Mouse (Mus musculus): ENCODE measurements around the gene Large1.
"Not testable (repeated sequence)": the region's sequence is repeated elsewhere in the genome, so short reads cannot be mapped to it uniquely, and the experiment has no call there.

Gene Large1

DNA sequence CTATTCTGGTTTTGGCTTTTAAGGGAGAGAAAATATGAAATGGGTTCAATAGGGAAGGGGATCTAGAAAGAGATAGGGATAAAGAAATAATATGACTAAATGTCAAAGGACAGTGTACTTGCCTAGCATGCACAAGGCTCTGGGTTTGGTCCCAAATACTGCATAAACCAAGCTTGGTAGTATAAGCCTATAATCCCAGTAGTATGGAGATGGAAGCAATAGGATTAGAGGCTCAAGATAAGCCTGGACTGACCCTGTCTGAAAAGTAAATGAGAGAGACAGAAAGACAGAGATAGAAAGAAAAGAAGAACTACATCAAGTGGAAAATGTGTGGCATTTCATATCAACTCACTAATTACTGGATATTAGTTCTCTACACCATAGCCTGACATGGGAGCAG lies 180.7 kb downstream of the Large1 start:
- DNase-seq (ENCODE audit: low read depth, low spot score): no peak

DNA sequence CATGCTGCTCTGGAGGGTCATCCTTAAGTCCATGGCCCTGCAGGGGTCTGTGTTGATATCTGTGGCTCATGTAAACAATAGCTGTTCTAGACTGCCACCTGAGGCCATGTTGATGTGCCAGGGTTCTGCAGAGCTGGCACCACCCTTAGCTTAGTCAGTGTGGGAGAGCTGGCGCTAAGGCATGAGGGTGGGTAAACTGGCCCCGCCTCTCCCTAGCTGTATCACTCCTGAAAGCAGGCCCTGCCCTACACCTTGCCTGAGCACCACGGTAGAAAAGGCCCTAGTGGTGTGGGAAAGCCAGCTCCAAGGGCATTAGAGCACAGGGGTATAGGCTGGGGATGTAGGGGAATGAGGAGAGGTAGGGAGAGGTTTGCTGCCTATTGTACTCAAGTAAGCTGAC lies 191.3 kb downstream of the Large1 start:
- no peak for DNase-seq (ENCODE audit: low read depth, low spot score)

DNA sequence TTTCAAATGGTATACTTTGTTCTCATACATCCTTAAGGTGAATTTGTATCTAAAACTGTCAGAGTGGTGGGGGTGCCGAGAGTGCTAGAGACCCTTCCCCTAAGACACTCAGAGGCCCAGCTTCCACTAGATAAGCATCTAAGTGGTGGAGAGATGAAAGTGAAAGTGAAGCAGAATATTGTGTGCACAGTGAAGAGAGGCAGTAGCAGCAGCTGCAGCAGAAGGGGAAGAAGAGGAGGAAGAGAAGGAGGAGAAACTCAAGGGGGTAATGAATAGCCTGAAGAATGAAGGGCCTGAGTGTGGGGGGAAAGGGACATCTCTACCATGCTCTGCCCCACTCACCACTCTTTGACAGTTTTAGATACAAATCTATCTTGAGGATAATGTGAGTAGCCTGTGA lies 191.8 kb downstream of the Large1 start:
- DNase-seq (ENCODE audit: low read depth, low spot score): no peak

DNA sequence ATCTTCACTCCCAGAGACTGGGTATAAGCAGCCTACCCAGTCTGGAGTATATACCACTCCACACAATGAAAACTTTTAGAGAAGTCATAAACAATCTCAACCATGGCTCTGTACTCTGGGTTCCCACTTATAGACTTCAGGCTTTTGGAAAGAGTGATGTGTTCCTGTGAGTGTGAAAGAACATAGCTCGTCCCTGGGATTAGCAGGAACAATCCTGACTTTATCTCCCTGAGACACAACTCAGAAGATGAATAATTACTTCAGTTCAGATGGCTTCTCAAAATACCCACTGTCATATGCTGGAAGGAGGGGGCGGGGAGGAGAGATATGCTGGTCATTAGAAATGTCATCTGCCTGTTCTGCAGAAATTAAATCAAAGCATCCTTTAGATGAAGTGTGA lies 192.4 kb downstream of the Large1 start:
- DNase-seq (ENCODE audit: low read depth, low spot score): no peak

DNA sequence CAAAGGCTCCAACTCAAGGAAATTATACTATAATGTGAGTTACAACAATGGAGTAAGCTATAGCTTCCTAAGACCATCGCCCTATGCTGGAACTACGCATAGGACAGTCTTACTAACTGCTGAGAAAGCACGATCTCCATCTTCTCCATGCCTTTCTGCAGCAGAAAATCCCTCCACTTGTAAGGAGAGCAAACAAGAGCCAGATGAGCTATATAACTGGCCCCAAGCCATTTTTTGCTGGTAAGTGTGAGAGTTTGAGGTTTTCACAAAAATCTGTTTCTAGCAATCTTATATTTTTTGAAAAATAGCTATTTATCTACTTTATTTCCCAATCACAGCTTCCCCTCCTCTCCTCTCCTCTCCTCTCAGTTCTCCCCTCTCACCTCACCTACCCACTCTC lies 206.1 kb downstream of the Large1 start:
- DNase-seq (ENCODE audit: low read depth, low spot score): no peak

DNA sequence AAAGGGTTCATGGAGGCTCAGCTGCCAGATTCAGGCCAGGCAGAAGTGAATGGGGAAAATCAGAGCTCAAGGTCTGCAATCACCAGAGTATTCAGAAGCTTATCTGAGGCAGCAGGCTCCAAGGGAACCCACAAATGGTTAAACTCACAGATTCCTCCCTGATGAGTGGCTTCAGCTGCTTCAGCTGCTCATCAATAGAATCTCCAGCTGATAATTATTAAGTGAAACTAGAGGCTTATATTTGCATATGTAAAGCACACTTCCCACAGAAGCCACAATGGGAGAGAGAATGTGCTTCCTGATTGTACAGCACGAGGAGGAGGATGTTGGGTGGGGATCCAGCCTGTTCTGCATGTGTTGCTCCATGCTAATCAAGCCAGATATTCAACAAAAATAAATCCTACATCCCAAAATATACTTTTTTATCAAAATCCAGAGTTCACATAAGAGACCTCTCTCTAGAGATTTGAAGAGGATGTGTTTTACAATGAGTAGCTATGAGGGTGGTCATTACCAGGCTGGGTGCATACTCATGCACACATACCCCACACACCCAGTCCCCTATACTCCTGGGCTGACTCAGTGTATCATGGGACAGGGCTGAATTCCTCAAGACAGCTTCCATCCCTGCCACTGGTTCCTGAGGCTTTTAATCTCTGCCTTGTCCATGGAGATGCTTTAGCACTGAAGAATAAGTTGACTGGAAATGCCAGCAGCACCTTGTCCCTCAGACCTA lies 210.5 kb downstream of the Large1 start:
- no peak for DNase-seq (ENCODE audit: low read depth, low spot score)

DNA sequence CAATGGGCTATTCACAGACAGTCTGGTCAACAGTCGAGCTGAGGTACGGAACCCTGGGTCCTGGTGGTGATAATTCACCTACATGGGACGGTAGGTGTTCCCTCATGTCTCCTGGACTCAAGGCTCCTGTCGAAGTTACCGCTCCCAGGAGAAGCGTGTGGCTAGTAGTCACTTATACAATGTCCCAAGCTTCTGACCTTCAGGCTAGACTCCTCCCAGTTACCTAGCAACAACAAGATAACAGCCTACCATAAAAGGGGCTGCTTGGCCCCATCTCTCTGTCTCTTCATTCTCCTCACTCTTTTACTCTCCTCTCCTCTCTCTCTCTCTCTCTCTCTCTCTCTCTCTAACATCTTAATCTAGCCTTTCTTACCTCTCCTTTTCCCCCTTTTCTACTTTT lies 217.9 kb downstream of the Large1 start:
- DNase-seq (ENCODE audit: low read depth, low spot score): no peak

DNA sequence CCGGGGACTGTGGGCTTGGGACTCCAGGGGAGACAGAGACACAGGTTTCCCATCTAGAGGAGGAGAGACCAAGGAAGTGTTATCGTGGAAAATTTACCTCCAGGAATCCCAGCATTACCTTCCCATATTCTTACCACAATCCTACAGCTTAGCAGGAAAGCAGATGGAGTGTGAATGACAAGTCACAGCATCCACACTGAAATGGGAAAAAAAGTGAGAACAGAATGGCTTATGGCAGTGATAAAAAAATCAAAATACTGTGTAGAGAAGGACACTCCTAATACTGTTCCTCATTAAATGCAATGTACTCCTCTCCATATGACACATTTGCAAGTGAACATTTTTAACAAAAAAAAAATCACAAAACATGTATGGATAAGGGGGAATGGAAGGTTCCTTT lies 221.3 kb downstream of the Large1 start:
- DNase-seq (ENCODE audit: low read depth, low spot score): no peak

DNA sequence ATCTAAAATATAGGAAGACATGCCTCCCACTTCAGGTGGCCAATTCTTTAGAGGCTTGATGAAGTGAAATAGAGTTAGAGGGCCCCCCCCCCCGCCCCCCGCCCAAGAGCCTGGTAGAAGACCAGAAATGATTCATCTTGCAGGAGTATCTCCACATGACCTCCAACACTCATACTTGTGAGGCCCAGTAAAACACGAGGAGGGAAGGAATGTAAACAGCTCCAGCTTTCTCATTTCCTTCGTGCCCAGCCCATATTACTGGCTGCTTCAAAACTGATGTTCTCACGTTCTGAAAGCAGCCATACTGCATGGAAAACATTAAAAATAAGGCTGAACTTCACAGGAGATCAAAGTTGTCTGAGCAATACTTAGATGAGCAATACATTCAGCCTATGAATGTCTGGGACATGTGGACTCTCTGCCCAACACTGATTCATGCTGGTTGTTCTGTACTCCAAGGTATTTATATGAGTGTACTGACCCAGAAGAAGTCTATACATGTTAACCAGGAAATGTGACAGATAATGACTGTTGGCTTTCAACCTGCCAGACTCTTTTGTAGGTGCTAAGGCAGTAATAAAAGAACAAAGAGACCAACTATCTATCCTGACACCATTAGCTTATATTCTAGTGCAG lies 229.4 kb downstream of the Large1 start:
- DNase-seq (ENCODE audit: low read depth, low spot score): no peak

DNA sequence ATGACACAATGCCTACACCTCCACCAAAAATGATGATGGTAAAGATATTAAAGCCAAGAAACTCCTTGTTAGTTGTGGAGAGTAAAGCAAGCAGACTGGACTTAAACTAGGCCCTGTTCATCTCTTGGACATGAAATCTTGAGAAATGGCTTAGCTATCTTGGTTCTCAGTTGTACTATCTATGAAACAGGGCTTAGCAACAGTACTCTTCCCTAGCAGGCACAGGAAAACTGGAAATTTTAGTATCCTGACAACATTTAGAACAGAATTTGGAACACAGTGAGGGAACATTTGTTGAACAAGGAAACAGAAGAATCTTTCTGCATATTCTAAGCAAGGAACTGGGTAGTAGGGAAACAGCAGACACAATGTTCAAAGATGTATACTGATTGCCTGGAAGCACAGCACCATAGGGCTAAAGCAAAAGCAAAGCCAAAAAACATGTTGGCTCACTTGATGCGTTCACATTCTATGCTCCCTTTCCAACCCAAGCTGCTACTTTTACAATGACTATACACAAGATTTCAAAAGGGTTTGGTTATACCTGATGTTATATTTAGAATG lies 240.9 kb downstream of the Large1 start:
- DNase-seq (ENCODE audit: low read depth, low spot score): no peak

DNA sequence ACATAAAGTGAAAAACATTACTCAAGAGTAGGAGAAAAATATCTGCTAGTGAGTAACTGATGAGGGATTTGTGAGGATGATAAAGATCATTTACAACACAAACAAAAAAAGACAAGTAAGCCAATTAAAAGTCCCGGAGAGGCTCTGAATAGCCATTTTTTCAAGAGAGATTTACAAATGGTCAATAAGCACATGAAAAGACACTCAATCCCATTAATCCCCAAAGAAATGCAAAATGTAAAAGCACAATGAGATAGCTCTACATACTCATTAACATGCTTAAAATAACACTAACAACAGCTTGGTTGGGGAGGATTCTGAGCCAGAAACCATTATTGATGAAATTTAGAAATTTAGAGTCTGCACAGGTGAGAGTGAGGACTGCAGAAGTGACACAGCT lies 249.3 kb downstream of the Large1 start:
- DNase-seq (ENCODE audit: low read depth, low spot score): no peak

DNA sequence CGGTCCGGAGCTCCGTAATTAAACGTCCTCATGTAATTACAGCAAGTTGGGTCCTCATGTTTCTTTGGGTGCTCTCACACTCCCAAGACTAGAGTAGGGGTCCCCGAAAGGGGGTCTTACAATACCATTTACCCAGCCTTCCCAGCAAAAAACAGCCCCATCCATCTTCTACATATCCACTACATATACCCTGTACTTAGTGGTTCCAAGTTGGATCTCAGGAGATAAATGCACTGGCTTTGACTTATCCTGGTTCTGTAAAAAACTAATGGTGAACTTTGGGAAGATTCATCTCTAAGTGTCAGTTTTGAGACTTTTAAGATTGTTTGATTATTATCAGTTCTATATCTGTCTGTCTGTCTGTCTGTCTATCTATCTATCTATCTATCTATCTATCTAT lies 252.3 kb downstream of the Large1 start:
- no peak for DNase-seq (ENCODE audit: low read depth, low spot score)

DNA sequence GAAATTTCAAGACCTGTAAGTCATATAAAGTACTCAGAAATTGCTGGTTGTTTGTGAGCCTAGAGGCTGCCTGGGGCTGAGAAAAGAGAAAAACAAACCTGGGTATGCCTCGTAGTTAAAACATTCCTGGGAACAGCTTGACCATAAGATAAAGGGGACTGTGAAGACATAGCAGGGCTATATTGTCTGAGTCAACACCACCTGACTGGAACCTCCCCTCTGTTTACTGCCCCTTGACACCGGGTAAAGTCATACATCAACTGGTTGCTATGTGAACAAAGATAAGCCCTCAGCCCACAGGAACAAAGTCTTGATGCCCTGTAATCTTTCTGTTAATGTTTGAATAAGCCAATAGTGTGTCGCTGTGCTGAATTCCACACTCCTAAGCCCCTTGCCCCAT lies 252.7 kb downstream of the Large1 start:
- DNase-seq (ENCODE audit: low read depth, low spot score): not testable (repeated sequence)

DNA sequence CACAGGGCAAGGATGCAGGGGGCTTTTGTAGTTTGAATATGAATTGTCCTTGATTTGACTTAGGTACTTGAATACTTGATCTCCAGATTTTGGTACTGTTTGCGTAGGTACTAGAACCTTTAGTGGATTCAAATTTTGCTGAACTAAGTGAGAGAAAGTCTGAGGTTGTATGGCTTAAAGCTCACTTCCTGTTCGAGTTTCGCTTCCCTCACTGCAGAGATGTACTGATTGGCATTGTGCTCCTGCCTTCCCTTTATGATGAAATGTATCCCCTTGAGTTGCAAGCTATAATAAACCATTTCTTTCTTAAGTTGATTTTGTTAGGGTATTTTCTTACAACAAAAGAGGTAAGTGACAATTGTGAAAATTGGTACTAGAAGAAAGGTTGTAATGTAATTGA lies 253.8 kb downstream of the Large1 start:
- no peak for DNase-seq (ENCODE audit: low read depth, low spot score)

DNA sequence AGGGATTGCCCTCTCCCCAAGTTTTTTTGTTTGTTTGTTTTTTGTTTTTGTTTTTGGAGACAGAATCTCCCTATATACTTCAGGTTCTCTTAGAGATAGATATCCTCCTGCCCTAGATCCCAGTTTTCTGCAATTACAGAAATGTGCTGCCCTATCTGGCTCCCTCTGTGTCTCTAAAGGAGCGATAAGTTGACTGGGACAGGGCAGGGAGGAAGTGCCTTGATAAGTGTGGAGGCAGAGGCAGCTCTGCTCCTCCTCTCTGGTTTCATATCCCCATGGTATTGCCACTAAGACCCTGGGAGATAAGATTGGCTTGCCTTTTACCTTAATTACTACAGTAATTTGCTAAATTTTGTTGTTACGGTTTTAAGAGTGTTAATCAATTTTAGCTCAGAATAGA lies 256.4 kb downstream of the Large1 start:
- no peak for DNase-seq (ENCODE audit: low read depth, low spot score)

DNA sequence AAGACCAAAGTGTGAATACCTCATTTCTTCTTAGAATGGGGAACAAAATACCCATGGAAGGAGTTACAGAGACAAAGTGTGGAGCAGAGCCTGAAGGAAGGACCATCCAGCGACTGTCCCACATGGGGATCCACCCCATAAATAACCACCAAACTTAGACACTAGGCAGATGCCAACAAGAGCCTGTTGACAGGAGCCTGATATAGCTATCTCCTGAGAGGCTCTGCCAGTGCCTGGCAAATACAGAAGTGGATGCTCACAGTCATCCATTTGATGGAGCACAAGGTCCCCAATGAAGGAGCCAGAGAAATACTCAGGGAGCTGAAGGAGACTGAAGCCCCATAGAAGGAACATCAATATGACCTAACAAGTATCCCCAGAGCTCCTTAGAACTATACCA lies 275.6 kb downstream of the Large1 start:
- not testable (repeated sequence) for DNase-seq (ENCODE audit: low read depth, low spot score)

DNA sequence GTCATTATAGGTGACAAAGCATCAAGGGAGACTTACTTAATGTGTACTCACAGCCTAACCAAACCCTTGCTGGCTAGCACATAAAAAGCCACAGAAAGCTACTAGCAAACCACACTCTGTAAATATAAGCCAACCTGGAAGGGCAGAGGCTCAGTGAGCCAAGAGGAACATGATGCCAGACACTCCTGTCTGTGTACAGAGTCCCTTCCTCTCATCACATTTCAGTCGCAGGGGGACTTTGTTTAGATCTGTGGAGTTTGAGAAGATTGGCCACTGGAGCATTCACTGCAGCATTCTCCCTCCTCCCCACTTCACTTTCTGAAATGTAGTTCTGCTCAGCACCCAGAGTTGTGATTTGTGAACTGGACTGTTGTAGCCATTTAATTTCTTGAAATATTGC lies 291.9 kb downstream of the Large1 start:
- no peak for DNase-seq (ENCODE audit: low read depth, low spot score)

DNA sequence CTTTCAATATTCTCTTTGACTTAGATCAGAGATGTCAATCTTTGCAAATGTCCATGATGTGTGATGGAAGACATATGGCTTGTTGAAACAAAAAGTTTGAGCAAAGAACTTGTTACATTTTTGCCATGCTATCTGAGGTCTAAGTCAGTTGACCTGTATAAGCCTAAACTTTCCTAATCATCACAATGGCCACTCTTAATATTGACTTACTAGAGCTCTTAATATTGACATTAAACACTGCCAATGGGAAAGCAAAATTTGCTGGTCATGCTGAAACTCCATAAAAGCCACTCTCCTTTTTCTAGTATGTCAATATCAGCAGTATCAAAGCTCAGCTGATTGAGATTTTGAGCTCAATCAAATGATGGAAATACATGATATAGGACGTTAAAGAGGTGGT lies 298.6 kb downstream of the Large1 start:
- no peak for DNase-seq (ENCODE audit: low read depth, low spot score)

DNA sequence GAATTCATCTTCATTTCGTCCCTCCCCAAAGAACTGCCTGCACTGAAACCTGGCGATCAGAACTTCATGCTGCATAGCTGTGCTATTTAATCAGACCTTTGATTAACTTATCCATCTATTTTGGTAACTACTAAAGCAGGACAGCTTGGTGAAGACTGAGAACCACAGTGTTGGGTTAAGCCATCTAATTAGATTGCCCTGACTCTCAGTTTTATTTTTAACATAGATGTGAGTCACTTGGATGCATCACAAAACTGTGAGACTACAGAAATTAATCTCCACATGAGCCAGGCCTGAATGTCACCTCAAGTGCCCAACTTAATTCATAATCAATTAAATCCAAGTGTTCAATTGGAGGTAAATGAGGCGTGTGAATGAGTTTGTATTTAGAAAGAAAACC lies 299.5 kb downstream of the Large1 start:
- no peak for DNase-seq (ENCODE audit: low read depth, low spot score)

DNA sequence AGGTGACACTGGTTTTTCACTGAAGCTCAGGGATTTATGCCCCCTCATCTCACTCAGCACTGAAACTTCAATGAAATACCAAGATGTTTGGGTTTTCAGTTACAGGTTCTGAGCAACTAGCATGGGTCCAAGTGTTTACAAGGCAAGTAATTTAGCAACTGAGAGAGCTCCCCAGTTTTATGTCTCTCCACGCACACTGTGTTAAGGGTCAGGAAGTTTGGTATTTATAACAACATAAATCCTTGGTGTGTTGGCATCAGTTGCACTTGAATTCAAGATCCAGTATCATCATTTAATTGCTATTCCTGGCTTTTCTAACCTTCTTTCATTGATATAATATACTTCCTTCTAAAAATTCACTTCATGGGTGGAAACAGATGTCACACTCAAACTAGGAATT lies 300.9 kb downstream of the Large1 start:
- no peak for DNase-seq (ENCODE audit: low read depth, low spot score)

DNA sequence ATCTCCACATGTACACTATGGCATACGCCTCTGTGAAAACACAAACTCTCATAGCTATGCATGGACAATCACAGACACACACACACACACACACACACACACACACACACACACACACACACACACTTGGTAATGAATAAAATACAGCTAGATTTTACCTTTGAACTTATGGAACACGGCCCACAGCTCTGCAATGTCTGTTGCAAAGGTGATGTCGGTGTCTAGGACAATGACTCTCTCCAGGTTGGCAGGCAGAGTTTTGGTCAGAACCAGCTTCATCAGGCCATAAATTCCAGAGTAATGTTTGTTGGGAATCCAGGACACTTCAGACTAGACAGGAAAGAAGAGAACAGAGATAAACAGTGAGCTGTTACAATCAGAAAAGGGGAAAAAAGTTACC lies 305.2 kb downstream of the Large1 start:
- no peak for DNase-seq (ENCODE audit: low read depth, low spot score)

DNA sequence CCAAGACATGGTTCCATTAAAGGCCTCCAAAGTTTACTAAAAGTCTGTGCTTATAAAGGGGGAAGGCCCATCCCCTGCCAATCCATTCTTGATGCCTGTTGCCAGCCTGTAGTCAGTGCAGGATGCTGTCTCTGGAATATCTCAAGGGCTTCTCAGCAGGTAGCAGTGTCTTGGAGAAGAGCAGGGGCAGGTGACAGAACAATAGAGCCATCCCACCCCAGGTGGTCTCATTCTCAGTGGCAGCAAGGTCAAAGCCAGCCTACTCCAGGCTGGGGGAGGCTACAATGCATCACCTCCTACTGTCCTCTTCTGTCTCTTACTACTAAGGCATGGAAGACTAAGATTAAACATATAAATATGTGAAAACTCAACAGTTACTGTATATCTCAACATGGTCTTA lies 323.6 kb downstream of the Large1 start:
- DNase-seq (ENCODE audit: low read depth, low spot score): no peak

DNA sequence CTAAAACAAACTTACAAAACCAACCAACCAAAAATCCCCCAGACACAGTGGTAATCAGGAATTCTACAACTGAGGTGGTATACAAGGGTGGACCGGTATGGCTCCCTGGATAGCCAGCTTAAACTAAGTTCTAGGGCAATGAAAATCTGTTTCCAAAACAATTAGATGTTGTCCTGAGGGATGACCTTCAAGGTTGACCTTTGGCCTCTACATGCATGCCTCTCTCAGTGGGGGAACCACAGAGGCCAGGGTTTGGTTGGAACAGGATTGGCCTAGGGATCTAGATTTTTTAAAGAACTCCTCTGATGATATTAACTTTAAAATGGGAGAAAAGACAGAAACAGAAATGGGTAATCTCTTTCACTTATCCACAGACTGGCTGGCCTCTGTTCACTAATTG lies 335.1 kb downstream of the Large1 start:
- no peak for DNase-seq (ENCODE audit: low read depth, low spot score)
